Mouse (Mus musculus) ES-Bruce4 (cell line): ENCODE results near the gene Mak. TPM values are rescaled to one million over a fixed set of nuclear protein-coding genes. Genes with fewer than 3 reads are reported as not detected.
A peak's percentile ranks its signal among the peaks of the same experiment; 100 is the strongest.

ENCODE experiments used
- H3K27ac ChIP-seq: 2 replicates; pipeline ENCODE4 v1.5.1; 2012; ENCODE audit warnings: low read length, inconsistent platforms; ENCODE audit not compliant: insufficient read depth
- H3K27me3 ChIP-seq: 2 replicates; pipeline ENCODE4 v1.6.1; 2012; ENCODE audit warnings: mild to moderate bottlenecking, low read length, inconsistent platforms; ENCODE audit not compliant: control insufficient read depth, poor library complexity, insufficient read depth, severe bottlenecking
- H3K36me3 ChIP-seq: 2 replicates; pipeline ENCODE4 v1.6.1; 2012; ENCODE audit warnings: inconsistent platforms, mild to moderate bottlenecking, low read length, moderate library complexity; ENCODE audit not compliant: control insufficient read depth, poor library complexity, insufficient read depth, severe bottlenecking
- H3K4me1 ChIP-seq: one replicate; pipeline ENCODE4 v1.8.1; 2011; ENCODE audit warnings: low read length; ENCODE audit not compliant: control insufficient read depth, insufficient read depth
- H3K4me3 ChIP-seq: 2 replicates; pipeline ENCODE4 v1.5.1; 2011; ENCODE audit warnings: low read depth, mild to moderate bottlenecking, low read length
- H3K9ac ChIP-seq: 2 replicates; pipeline ENCODE4 v1.6.1; 2012; ENCODE audit warnings: low read depth, mild to moderate bottlenecking, inconsistent platforms; ENCODE audit not compliant: poor library complexity, severe bottlenecking
- H3K9me3 ChIP-seq: replicated peaks from 2 replicates; pipeline ENCODE4 v1.6.1; 2012; ENCODE audit warnings: mild to moderate bottlenecking, low read length, inconsistent platforms; ENCODE audit not compliant: control insufficient read depth, poor library complexity, insufficient read depth, severe bottlenecking
- CTCF ChIP-seq: IDR thresholded peaks from one replicate; pipeline ENCODE4 v1.8.1; 2011; ENCODE audit warnings: low read depth, low read length
- EP300 ChIP-seq: IDR thresholded peaks from 2 replicates; pipeline ENCODE4 v1.6.1; 2011; ENCODE audit warnings: low read depth, low read length; ENCODE audit not compliant: insufficient read depth
- POLR2A ChIP-seq: IDR thresholded peaks from one replicate; pipeline ENCODE4 v1.8.1; 2011; ENCODE audit warnings: low read length; ENCODE audit not compliant: insufficient read depth
- polyA plus RNA-seq: library from polyadenylated mRNA; stranded (reverse); fragments of >200 nt; gene quantifications from 2 replicates; pipeline ENCODE4 v1.2.4, GENCODE M21; 2011; ENCODE audit warnings: low read depth; ENCODE audit not compliant: missing spikeins, insufficient read depth, insufficient read length

The Mak gene
- polyA plus RNA-seq, 1 experiment, result 3.5 TPM

- no peaks in the 10 kb centered on the region for H3K4me1 ChIP-seq
- H3K36me3 ChIP-seq, result no peaks in the 10 kb centered on the region
- H3K27ac ChIP-seq, result no peak overlapping the region
- no peaks in the 10 kb centered on the region for H3K27me3 ChIP-seq
- H3K4me3 ChIP-seq, result no peak overlapping the region
- H3K9me3 ChIP-seq, result no peaks in the 10 kb centered on the region
- no peak overlapping the region for H3K9ac ChIP-seq
- TF ChIP-seq EP300, result no peak
- no peak for TF ChIP-seq POLR2A
- TF ChIP-seq CTCF, result no peak
These were observed 353 bp upstream of the Mak start for GRCm38 (mm10) chr13:41079859-41080258.

GRCm38 (mm10) chr13:41078690-41079420 lies 651 bp downstream of the Mak start:
- Histone ChIP-seq H3K27me3 (no peaks in the 10 kb centered on the region), H3K36me3 (no peaks in the 10 kb centered on the region), H3K27ac (no peak overlapping the region), H3K4me3 (peak overlapping the region; percentile 63), H3K9me3 (no peaks in the 10 kb centered on the region), H3K4me1 (no peaks in the 10 kb centered on the region), H3K9ac (peak overlapping the region; percentile 66)
- no peak for TF ChIP-seq POLR2A
- TF ChIP-seq CTCF, result no peak
- no peak for TF ChIP-seq EP300

GRCm38 (mm10) chr13:41077921-41078320 lies 1.6 kb downstream of the Mak start:
- Histone ChIP-seq H3K27ac (no peak overlapping the region), H3K4me1 (no peaks in the 10 kb centered on the region), H3K36me3 (no peaks in the 10 kb centered on the region), H3K27me3 (no peaks in the 10 kb centered on the region), H3K9me3 (no peaks in the 10 kb centered on the region), H3K4me3 (no peak overlapping the region), H3K9ac (no peak overlapping the region)
- TF ChIP-seq EP300, result no peak

- TF ChIP-seq CTCF (no peak), POLR2A (no peak), EP300 (no peak)
- H3K4me3 ChIP-seq, result no peak overlapping the region
- H3K4me1 ChIP-seq, result no peaks in the 10 kb centered on the region
- no peaks in the 10 kb centered on the region for H3K27me3 ChIP-seq
- H3K27ac ChIP-seq, result no peak overlapping the region
- H3K9ac ChIP-seq, result no peak overlapping the region
- no peaks in the 10 kb centered on the region for H3K9me3 ChIP-seq
- H3K36me3 ChIP-seq, result no peaks in the 10 kb centered on the region
These were observed 5.7 kb downstream of the Mak start for GRCm38 (mm10) chr13:41073819-41074218.

- no peak overlapping the region for H3K27ac ChIP-seq
- H3K36me3 ChIP-seq, result no peaks in the 10 kb centered on the region
- H3K27me3 ChIP-seq, result no peaks in the 10 kb centered on the region
- no peak overlapping the region for H3K4me3 ChIP-seq
- no peak overlapping the region for H3K9ac ChIP-seq
- no peak for TF ChIP-seq CTCF
- no peak for TF ChIP-seq EP300
- no peak for TF ChIP-seq POLR2A
- no peaks in the 10 kb centered on the region for H3K9me3 ChIP-seq
- no peaks in the 10 kb centered on the region for H3K4me1 ChIP-seq
These were observed 7.9 kb downstream of the Mak start for GRCm38 (mm10) chr13:41071617-41072016.

GRCm38 (mm10) chr13:41067618-41068017 lies 11.9 kb downstream of the Mak start:
- Histone ChIP-seq H3K27ac (no peak overlapping the region), H3K4me1 (no peaks in the 10 kb centered on the region), H3K27me3 (no peaks in the 10 kb centered on the region), H3K36me3 (no peaks in the 10 kb centered on the region), H3K9ac (no peak overlapping the region), H3K9me3 (no peaks in the 10 kb centered on the region), H3K4me3 (no peak overlapping the region)
- no peak for TF ChIP-seq CTCF
- no peak for TF ChIP-seq POLR2A
- TF ChIP-seq EP300, result no peak
